9 mouse cellular contexts compared by ENCODE assay signal in the genomic region with DNA sequence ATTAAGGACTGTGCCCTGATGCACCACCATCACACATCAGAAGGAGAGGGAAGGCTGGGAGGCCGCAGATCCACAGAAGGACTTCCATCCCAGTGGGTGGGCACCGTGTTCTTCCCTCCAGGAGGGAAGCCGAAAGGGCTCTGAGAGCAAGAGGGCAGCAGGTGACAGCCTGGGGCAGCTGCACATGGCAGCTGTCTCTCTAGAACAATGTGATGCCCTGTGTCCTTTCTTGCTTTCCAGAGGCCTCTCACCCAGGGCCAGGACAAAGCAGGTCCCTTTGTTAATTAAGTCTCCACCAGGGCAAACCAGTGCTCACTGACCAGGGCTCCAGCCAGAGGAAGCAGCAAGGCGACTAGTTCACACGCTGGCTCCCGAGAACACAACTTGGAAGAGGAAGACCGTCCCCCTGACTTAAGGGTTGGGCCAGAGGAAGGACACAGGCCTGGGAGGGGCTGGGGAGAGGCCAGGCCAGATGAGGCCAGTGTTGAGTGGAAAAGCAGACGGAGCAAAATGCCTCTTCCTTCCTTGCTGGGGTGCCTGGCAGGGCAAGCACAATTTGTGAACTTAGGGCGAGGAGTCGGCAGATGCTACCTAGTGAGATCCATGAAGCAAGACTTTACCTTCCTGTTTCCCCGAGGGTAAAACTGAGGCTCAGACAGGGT. TPM values are rescaled to one million over a fixed set of nuclear protein-coding genes. Genes with fewer than 3 reads are reported as not detected.
DNase-seq lines count a peak whose midpoint lies in the region; ATAC-seq and TF ChIP-seq lines count a peak whose summit lies in the region.
"Had no signal": no experiment of that assay in that cellular context is flagged by ENCODE, and none has a peak within 500 bp of the region (broad histone marks: within the 10 kb centered on the region; RNA-seq: fewer than 3 reads in every experiment).

No protein-coding gene starts in this region.

- peaks cover 36% of the 10 kb centered on the region for H3K4me1 ChIP-seq in hindbrain, embryonic 10.5 days (replicated peaks)
- H3K4me1 ChIP-seq in hindbrain, postnatal 0 days (ENCODE audit: insufficient read depth, low read length), result no peaks in the 10 kb centered on the region
- no peaks in the 10 kb centered on the region; the same call in 1 of the 2 replicates for H3K4me1 ChIP-seq in kidney, adult 2 months (ENCODE audit: control insufficient read depth, insufficient read depth, low read length)

- TF ChIP-seq CTCF in hindbrain, postnatal 0 days (IDR thresholded peaks at IDR 0.05; ENCODE audit: low read depth), result no peak
- TF ChIP-seq CTCF in kidney, adult 2 months (conservative IDR thresholded peaks at IDR 0.05; ENCODE audit: insufficient read depth, insufficient read length, low read depth, low read length), result no peak

- H3K9ac ChIP-seq in hindbrain, postnatal 0 days (replicated peaks; ENCODE audit: low read length), result no peak overlapping the region

- peak; percentile 54 for DNase-seq in hindbrain, embryonic 10.5 days (ENCODE audit: low spot score)
- DNase-seq in hindbrain, postnatal 0 days (ENCODE audit: low spot score), result no peak
- DNase-seq in gastrocnemius, postnatal 25 days, result peak; percentile 82
- DNase-seq in kidney, adult 2 months, result peak; percentile 73
- DNase-seq in lung, postnatal 36 days, result peak; percentile 66
- DNase-seq in cerebellum, adult 11 months, result no peak
- no peak for DNase-seq in thymus, postnatal 14 days
- no peak for DNase-seq in cerebellum, adult 9-11 months

- peak overlapping the region; percentile 83 for H3K27ac ChIP-seq in hindbrain, embryonic 10.5 days
- no peak overlapping the region for H3K27ac ChIP-seq in hindbrain, postnatal 0 days
- peak overlapping the region; percentile 46; the same call in 1 of the 2 replicates for H3K27ac ChIP-seq in kidney, adult 2 months (ENCODE audit: insufficient read depth, low read depth, low read length)

- no peak for TF ChIP-seq POLR2A in kidney, adult 2 months (IDR thresholded peaks at IDR 0.05; ENCODE audit: low read depth, low read length)

- H3K36me3 ChIP-seq in hindbrain, embryonic 10.5 days, result peaks cover 8% of the 10 kb centered on the region
- H3K36me3 ChIP-seq in hindbrain, postnatal 0 days (ENCODE audit: insufficient read depth, low read length), result no peaks in the 10 kb centered on the region
- no peaks in the 10 kb centered on the region for H3K36me3 ChIP-seq in kidney, adult 2 months (ENCODE audit: control insufficient read depth, insufficient read depth, low read length)

- H3K27me3 ChIP-seq in hindbrain, embryonic 10.5 days (ENCODE audit: insufficient read depth, poor library complexity, severe bottlenecking), result peaks cover 4% of the 10 kb centered on the region
- H3K27me3 ChIP-seq in hindbrain, postnatal 0 days (ENCODE audit: insufficient read depth, low read length), result 0 out of 2 replicates have a peak, but pooled peaks cover 2% of the 10 kb centered on the region
- no peaks in the 10 kb centered on the region for H3K27me3 ChIP-seq in kidney, adult 2 months (replicated peaks; ENCODE audit: control insufficient read depth, insufficient read depth, low read length)

- ATAC-seq in hindbrain, postnatal 0 days, result no peak
- ATAC-seq: inflammation-experienced regulatory T-cells, adult 6 months had no signal

- H3K4me2 ChIP-seq in hindbrain, postnatal 0 days (ENCODE audit: low read depth, low read length), result no peak overlapping the region

- peaks cover 2% of the 10 kb centered on the region; the same call in 1 of the 2 replicates for H3K9me3 ChIP-seq in hindbrain, embryonic 10.5 days
- no peaks in the 10 kb centered on the region for H3K9me3 ChIP-seq in hindbrain, postnatal 0 days (ENCODE audit: low read length)

- WGBS in hindbrain, embryonic 10.5 days, result 30% methylated on average over 11 of the region's 11 CpGs
- 42% methylated on average over 11 of the region's 11 CpGs for WGBS in hindbrain, postnatal 0 days
- whole genome bisulfite sequencing in kidney, adult 2 months, result 65% methylated on average over 11 of the region's 11 CpGs

- H3K4me3 ChIP-seq in hindbrain, embryonic 10.5 days, result no peak overlapping the region
- no peak overlapping the region for H3K4me3 ChIP-seq in hindbrain, postnatal 0 days (ENCODE audit: low read length)
- no peak overlapping the region for H3K4me3 ChIP-seq in kidney, adult 2 months (ENCODE audit: insufficient read depth, low read depth, low read length)

RNA-seq across cellular contexts. Expression of a gene that starts 34.7 kb away (rescaled TPM):
- polyA plus RNA-seq in hindbrain, embryonic 10.5 days (2016; fragmentation: Nextera tagmentation; extraction: Ambion mirVana), result 15.9 and 16.6 TPM in 2 replicates
- total RNA-seq in hindbrain, postnatal 0 days (2014; rRNA removed), result 6.5 and 8.1 TPM in 2 replicates
- 3.8 and 5.2 TPM in 2 replicates for polyA plus RNA-seq in hindbrain, postnatal 0 days (2015; fragmentation: Nextera tagmentation; extraction: Ambion mirVana)
- total RNA-seq in gastrocnemius, postnatal 25 days (2021), result 1 to 10 TPM; 4.5 to 7.8 TPM
- polyA plus RNA-seq in kidney, adult 2 months (2012; rRNA removed), result 7.7 and 10.1 TPM in 2 replicates
- polyA plus RNA-seq: inflammation-experienced regulatory T-cells, adult 6 months had no signal

Comparison
In these comparisons a context has a peak if more than half of its experiments do, and no peak if none do; other contexts are left out.
1. DNase-seq: peak in hindbrain, embryonic 10.5 days (single experiment), gastrocnemius, postnatal 25 days (single experiment), kidney, adult 2 months (single experiment) and lung, postnatal 36 days (single experiment); none in hindbrain, postnatal 0 days (single experiment), cerebellum, adult 11 months (single experiment), thymus, postnatal 14 days (single experiment) and cerebellum, adult 9-11 months (single experiment).